Mouse (Mus musculus) myocyte (in vitro differentiated cells): Measurements from ENCODE around the gene Adamts8.

ENCODE experiments used
- CEBPB ChIP-seq: IDR thresholded peaks from 2 replicates; pipeline ENCODE4 v1.6.1; 2011; ENCODE audit warnings: mild to moderate bottlenecking, moderate library complexity; ENCODE audit not compliant: poor library complexity, insufficient read depth, severe bottlenecking
- E2F4 ChIP-seq: IDR thresholded peaks from one replicate; pipeline ENCODE4 v1.6.1; 2011; ENCODE audit warnings: mild to moderate bottlenecking, control low read depth, moderate library complexity; ENCODE audit not compliant: insufficient read depth
- MAX ChIP-seq: IDR thresholded peaks from one replicate; pipeline ENCODE4 v1.6.1; 2011; ENCODE audit warnings: low read depth, mild to moderate bottlenecking, control low read depth
- MYOG ChIP-seq, 3 experiments: IDR thresholded peaks; one replicate each; pipeline ENCODE4 v1.6.1; 2011; ENCODE audit warnings: control low read depth in 2 of 3, low read depth in 2 of 3, mild to moderate bottlenecking in 2 of 3; ENCODE audit not compliant: insufficient read length in 2 of 3, control insufficient read depth in 1 of 3, insufficient read depth in 1 of 3
- POLR2A ChIP-seq: IDR thresholded peaks from one replicate; pipeline ENCODE4 v1.6.1; 2011; ENCODE audit warnings: low read depth, mild to moderate bottlenecking, control low read depth, moderate library complexity; ENCODE audit not compliant: insufficient read length
- POLR2AphosphoS2 ChIP-seq: IDR thresholded peaks from one replicate; pipeline ENCODE4 v1.6.1; 2011; ENCODE audit warnings: low read depth, control low read depth; ENCODE audit not compliant: insufficient read length
- TCF12 ChIP-seq: IDR thresholded peaks from one replicate; pipeline ENCODE4 v1.6.1; 2011; ENCODE audit warnings: mild to moderate bottlenecking, control low read depth; ENCODE audit not compliant: poor library complexity, insufficient read depth, severe bottlenecking
- TCF3 ChIP-seq: IDR thresholded peaks from one replicate; pipeline ENCODE4 v1.6.1; 2011; ENCODE audit warnings: low read depth, control low read depth; ENCODE audit not compliant: insufficient read length

- TF ChIP-seq MAX (no peak), POLR2A (no peak), TCF12 (no peak), E2F4 (no peak), MYOG (IDR thresholded peaks at IDR 0.05; ENCODE audit: control insufficient read depth in 1 of 3, insufficient read depth in 1 of 3, insufficient read length in 2 of 3, low read depth in 2 of 3) (no peak), TCF3 (no peak), POLR2AphosphoS2 (no peak), CEBPB (no peak)
Observed at GRCm38 (mm10) chr9:30964685-30965084, 22.3 kb downstream of the Adamts8 start.
